Mouse (Mus musculus): Measurements from ENCODE around the gene Sirt4. TPM values are rescaled to one million over a fixed set of nuclear protein-coding genes. Genes with fewer than 3 reads are reported as not detected.

The Sirt4 gene
- total and polyA plus RNA-seq, 2 experiments from 2014 or later = 25.6 to 27.0 TPM

GRCm38 (mm10) chr5:115482390-115483265 lies 1.9 kb downstream of the Sirt4 start:
- Histone ChIP-seq H3K9me3 (ENCODE audit: low read length) (no peaks in the 10 kb centered on the region), H3K4me3 (ENCODE audit: low read depth, low read length) (peak overlapping the region; percentile 24; the same call in 1 of the 2 replicates), H3K4me2 (ENCODE audit: low read depth, low read length, poor library complexity, severe bottlenecking) (peak overlapping the region; percentile 46), H3K9ac (replicated peaks; ENCODE audit: low read length, poor library complexity, severe bottlenecking) (peak overlapping the region; percentile 46), H3K4me1 (ENCODE audit: insufficient read depth, low read length) (peaks cover 13% of the 10 kb centered on the region; the same call in 1 of the 2 replicates), H3K27me3 (ENCODE audit: insufficient read depth, low read length) (no peaks in the 10 kb centered on the region), H3K36me3 (ENCODE audit: insufficient read depth, low read length) (peaks cover 5% of the 10 kb centered on the region; the same call in 1 of the 2 replicates), H3K27ac (ENCODE audit: low read depth, low read length) (no peak overlapping the region)
- TF ChIP-seq CTCF (IDR thresholded peaks at IDR 0.05) = no peak
- ATAC-seq (ENCODE audit: low FRiP score) (no peak), DNase-seq (ENCODE audit: low spot score) (no peak)
- 28% methylated on average over 38 of the region's 38 CpGs for WGBS

GRCm38 (mm10) chr5:115480101-115480500 lies 4.4 kb downstream of the Sirt4 start:
- no peak for DNase-seq (ENCODE audit: low spot score)

DNA sequence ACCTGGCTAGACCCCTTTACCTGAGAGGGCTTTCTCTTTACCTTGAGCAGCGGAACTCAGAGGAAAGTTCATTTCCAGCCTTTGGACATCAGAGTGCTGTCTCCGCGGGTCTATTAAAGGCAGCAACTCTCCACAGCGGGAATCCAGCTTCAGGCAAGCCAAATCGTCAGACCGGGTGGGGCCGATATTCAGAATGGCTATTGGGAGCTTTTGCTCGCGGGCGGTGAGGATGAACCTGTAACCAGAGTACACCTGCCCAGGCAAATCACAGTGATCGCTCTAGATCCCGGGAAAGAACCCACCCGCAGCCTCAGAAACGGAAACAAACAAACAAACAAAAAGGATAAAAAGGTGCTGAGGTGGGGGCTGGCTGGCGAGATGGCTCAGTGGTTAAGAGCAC lies 5.0 kb downstream of the Sirt4 start:
- H3K27me3 ChIP-seq (ENCODE audit: insufficient read depth, low read length) = no peaks in the 10 kb centered on the region
- no peak overlapping the region for H3K4me3 ChIP-seq (ENCODE audit: low read depth, low read length)
- H3K9me3 ChIP-seq (ENCODE audit: low read length) = no peaks in the 10 kb centered on the region
- peaks cover 5% of the 10 kb centered on the region; the same call in 1 of the 2 replicates for H3K36me3 ChIP-seq (ENCODE audit: insufficient read depth, low read length)
- H3K27ac ChIP-seq (ENCODE audit: low read depth, low read length) = no peak overlapping the region
- ATAC-seq (ENCODE audit: low FRiP score) (no peak), DNase-seq (ENCODE audit: low spot score) (no peak)
- TF ChIP-seq CTCF (IDR thresholded peaks at IDR 0.05) = no peak
- H3K4me1 ChIP-seq (ENCODE audit: insufficient read depth, low read length) = peaks cover 13% of the 10 kb centered on the region; the same call in 1 of the 2 replicates
- no peak overlapping the region for H3K4me2 ChIP-seq (ENCODE audit: low read depth, low read length, poor library complexity, severe bottlenecking)
- no peak overlapping the region for H3K9ac ChIP-seq (replicated peaks; ENCODE audit: low read length, poor library complexity, severe bottlenecking)
- 47% methylated on average over 15 of the region's 15 CpGs for WGBS

More at GRCm38 (mm10) chr5:115480101-115480500, 4.4 kb downstream of the Sirt4 start:
- Histone ChIP-seq H3K27ac (ENCODE audit: low read depth, low read length) (no peak overlapping the region), H3K4me1 (ENCODE audit: insufficient read depth, low read length) (peaks cover 13% of the 10 kb centered on the region; the same call in 1 of the 2 replicates), H3K4me2 (ENCODE audit: low read depth, low read length, poor library complexity, severe bottlenecking) (peak overlapping the region; percentile 38), H3K36me3 (ENCODE audit: insufficient read depth, low read length) (peaks cover 5% of the 10 kb centered on the region; the same call in 1 of the 2 replicates), H3K9me3 (ENCODE audit: low read length) (no peaks in the 10 kb centered on the region), H3K9ac (replicated peaks; ENCODE audit: low read length, poor library complexity, severe bottlenecking) (no peak overlapping the region), H3K4me3 (ENCODE audit: low read depth, low read length) (peak overlapping the region; percentile 14; the same call in 1 of the 2 replicates), H3K27me3 (ENCODE audit: insufficient read depth, low read length) (no peaks in the 10 kb centered on the region)
- no peak for ATAC-seq (ENCODE audit: low FRiP score)
- WGBS = 18% methylated on average over 27 of the region's 27 CpGs
- no peak for TF ChIP-seq CTCF (IDR thresholded peaks at IDR 0.05)

GRCm38 (mm10) chr5:115476107-115476727 lies 8.3 kb downstream of the Sirt4 start:
- Histone ChIP-seq H3K9me3 (ENCODE audit: low read length) (no peaks in the 10 kb centered on the region), H3K27ac (ENCODE audit: low read depth, low read length) (peak overlapping the region; percentile 40; the same call in 1 of the 2 replicates), H3K4me1 (ENCODE audit: insufficient read depth, low read length) (peaks cover 3% of the 10 kb centered on the region; the same call in 1 of the 2 replicates), H3K27me3 (ENCODE audit: insufficient read depth, low read length) (no peaks in the 10 kb centered on the region), H3K9ac (replicated peaks; ENCODE audit: low read length, poor library complexity, severe bottlenecking) (no peak overlapping the region), H3K4me3 (ENCODE audit: low read depth, low read length) (peak overlapping the region; percentile 29), H3K4me2 (ENCODE audit: low read depth, low read length, poor library complexity, severe bottlenecking) (peak overlapping the region; percentile 43), H3K36me3 (ENCODE audit: insufficient read depth, low read length) (peaks cover 5% of the 10 kb centered on the region; the same call in 1 of the 2 replicates)
- ATAC-seq (ENCODE audit: low FRiP score) (0 out of 2 replicates have a peak, but pooled peaks have one; percentile 39), DNase-seq (ENCODE audit: low spot score) (no peak)
- WGBS = 34% methylated on average over 12 of the region's 12 CpGs
- TF ChIP-seq CTCF (IDR thresholded peaks at IDR 0.05) = no peak

DNA sequence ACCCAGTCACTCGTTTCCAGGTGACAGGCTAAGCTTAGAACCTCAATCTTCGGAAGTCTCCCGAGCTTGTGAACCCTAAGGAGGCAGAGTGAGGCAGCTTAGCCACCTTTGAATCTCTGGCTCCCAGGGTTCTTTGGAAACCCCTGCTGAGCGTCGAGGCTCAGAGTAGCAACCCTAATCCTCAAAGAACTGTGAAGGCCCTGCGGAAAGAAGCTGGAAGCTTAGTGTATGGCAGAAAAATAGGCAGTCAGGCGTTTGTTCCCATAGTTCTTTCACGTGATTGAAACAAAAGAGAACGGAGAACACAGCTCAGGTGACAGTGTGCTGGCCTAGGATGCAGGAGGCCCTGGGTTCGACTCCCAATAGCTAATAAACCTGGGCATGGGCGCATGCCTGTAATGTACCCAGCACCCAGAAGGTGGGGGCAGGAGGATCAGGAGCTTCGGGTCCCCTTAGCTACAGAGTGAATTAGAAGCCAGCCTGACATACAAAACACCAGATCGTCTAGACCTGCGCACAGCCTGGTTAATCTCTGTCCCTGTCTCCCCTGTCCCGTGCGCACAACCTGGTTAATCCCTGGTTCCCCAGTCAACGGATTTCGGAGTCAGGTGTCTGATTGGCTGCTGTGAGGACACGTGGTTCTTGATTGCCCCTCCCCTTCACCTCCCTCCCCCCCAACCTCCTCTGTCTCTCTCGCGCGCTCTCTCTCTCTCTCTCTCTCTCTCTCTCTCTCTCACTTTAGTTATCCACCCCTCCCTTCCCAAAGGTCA lies 9.0 kb downstream of the Sirt4 start:
- H3K4me1 ChIP-seq (ENCODE audit: insufficient read depth, low read length) = peaks cover 3% of the 10 kb centered on the region; the same call in 1 of the 2 replicates
- H3K4me3 ChIP-seq (ENCODE audit: low read depth, low read length) = peak overlapping the region; percentile 29
- DNase-seq (ENCODE audit: low spot score) (peak; percentile 85), ATAC-seq (ENCODE audit: low FRiP score) (peak; percentile 81)
- no peaks in the 10 kb centered on the region for H3K27me3 ChIP-seq (ENCODE audit: insufficient read depth, low read length)
- TF ChIP-seq CTCF (IDR thresholded peaks at IDR 0.05) = no peak
- WGBS = 3% methylated on average over 22 of the region's 22 CpGs
- H3K4me2 ChIP-seq (ENCODE audit: low read depth, low read length, poor library complexity, severe bottlenecking) = peak overlapping the region; percentile 43
- H3K9me3 ChIP-seq (ENCODE audit: low read length) = no peaks in the 10 kb centered on the region
- H3K27ac ChIP-seq (ENCODE audit: low read depth, low read length) = peak overlapping the region; percentile 44
- peak overlapping the region; percentile 0; the same call in 1 of the 2 replicates for H3K9ac ChIP-seq (replicated peaks; ENCODE audit: low read length, poor library complexity, severe bottlenecking)
- peaks cover 5% of the 10 kb centered on the region; the same call in 1 of the 2 replicates for H3K36me3 ChIP-seq (ENCODE audit: insufficient read depth, low read length)

Measured in midbrain, postnatal 0 days (tissue).